Mouse (Mus musculus) brain, embryonic 18.5 days (tissue): ENCODE results near the gene Pcbd2.

Experiments
- DNase-seq: peaks from one replicate; pipeline ENCODE4 v3.0.0-alpha.2; 2012; ENCODE audit warnings: low read depth, low spot score

Gene Pcbd2

GRCm38 (mm10) chr13:55826008-55826671 is 99.0 kb downstream of the Pcbd2 start:
- DNase-seq, result no peak
